8 mouse cellular contexts compared by ENCODE assay signal in genomic region chr16:38090341-38091005, GRCm38 (mm10). TPM values are rescaled to one million over a fixed set of nuclear protein-coding genes. Genes with fewer than 3 reads are reported as not detected.
DNase-seq lines count a peak whose midpoint lies in the region; ATAC-seq and TF ChIP-seq lines count a peak whose summit lies in the region.

No protein-coding gene starts in this region.

- H3K27ac ChIP-seq in heart, embryonic 16.5 days (ENCODE audit: low read length), result peak overlapping the region; percentile 56
- H3K27ac ChIP-seq in liver, embryonic 16.5 days (ENCODE audit: low read length), result peak overlapping the region; percentile 76
- H3K27ac ChIP-seq in stomach, postnatal 0 days (replicated peaks), result 0 out of 2 replicates have a peak overlapping the region, but pooled peaks have one; percentile 20

- H3K9me3 ChIP-seq in heart, embryonic 16.5 days (replicated peaks; ENCODE audit: control insufficient read depth, low read length), result no peaks in the 10 kb centered on the region
- H3K9me3 ChIP-seq in liver, embryonic 16.5 days (replicated peaks; ENCODE audit: control insufficient read depth, low read length), result no peaks in the 10 kb centered on the region
- no peaks in the 10 kb centered on the region for H3K9me3 ChIP-seq in stomach, postnatal 0 days (ENCODE audit: control insufficient read depth, low read length)

- no peak for ATAC-seq in heart, embryonic 16.5 days (replicated peaks; ENCODE audit: extremely low read depth, insufficient read depth, low FRiP score)
- ATAC-seq in liver, embryonic 16.5 days (ENCODE audit: low read depth), result no peak
- ATAC-seq in stomach, postnatal 0 days (ENCODE audit: low FRiP score, low TSS enrichment), result no peak

- peak overlapping the region; percentile 99 for H3K9ac ChIP-seq in heart, embryonic 16.5 days (ENCODE audit: low read length)
- H3K9ac ChIP-seq in liver, embryonic 16.5 days (ENCODE audit: low read depth, low read length), result peak overlapping the region; percentile 91
- peak overlapping the region; percentile 97 for H3K9ac ChIP-seq in stomach, postnatal 0 days (ENCODE audit: low read length)

- H3K4me2 ChIP-seq in heart, embryonic 16.5 days (ENCODE audit: low read depth, low read length), result peak overlapping the region; percentile 71
- peak overlapping the region; percentile 72 for H3K4me2 ChIP-seq in liver, embryonic 16.5 days (ENCODE audit: low read depth, low read length)
- peak overlapping the region; percentile 62 for H3K4me2 ChIP-seq in stomach, postnatal 0 days (replicated peaks; ENCODE audit: low read depth)

- no peak for TF ChIP-seq POLR2A in lung, adult 2 months (IDR thresholded peaks at IDR 0.05; ENCODE audit: borderline replicate concordance, extremely low read depth, low read depth, low read length)

- H3K4me3 ChIP-seq in lung, adult 2 months (replicated peaks; ENCODE audit: extremely low read depth, low read depth, low read length), result peak overlapping the region; percentile 89
- peak overlapping the region; percentile 91 for H3K4me3 ChIP-seq in heart, embryonic 16.5 days (ENCODE audit: low read length)
- H3K4me3 ChIP-seq in liver, embryonic 16.5 days (ENCODE audit: low read depth, low read length), result peak overlapping the region; percentile 76
- H3K4me3 ChIP-seq in stomach, postnatal 0 days (ENCODE audit: low read depth, low read length), result peak overlapping the region; percentile 92

- no peaks in the 10 kb centered on the region for H3K36me3 ChIP-seq in heart, embryonic 16.5 days (ENCODE audit: control insufficient read depth, insufficient read depth)
- H3K36me3 ChIP-seq in liver, embryonic 16.5 days (ENCODE audit: control insufficient read depth, insufficient read depth), result no peaks in the 10 kb centered on the region
- H3K36me3 ChIP-seq in stomach, postnatal 0 days (ENCODE audit: control insufficient read depth, insufficient read depth, low read length), result no peaks in the 10 kb centered on the region

- no peak for TF ChIP-seq CTCF in lung, adult 2 months (IDR thresholded peaks at IDR 0.05; ENCODE audit: insufficient read depth, low read length)
- TF ChIP-seq CTCF in stomach, postnatal 0 days (IDR thresholded peaks at IDR 0.05; ENCODE audit: low read depth), result no peak

- under 1% methylated on average over 17 of the region's 17 CpGs for WGBS in lung, adult 2 months
- 0% methylated on average over 17 of the region's 17 CpGs for WGBS in heart, embryonic 16.5 days
- under 1% methylated on average over 17 of the region's 17 CpGs for WGBS in liver, embryonic 16.5 days (ENCODE audit: insufficient replicate concordance)
- 1% methylated on average over 17 of the region's 17 CpGs for WGBS in stomach, postnatal 0 days

- H3K27me3 ChIP-seq in heart, embryonic 16.5 days (ENCODE audit: control insufficient read depth, insufficient read depth, low read length), result no peaks in the 10 kb centered on the region
- H3K27me3 ChIP-seq in liver, embryonic 16.5 days (ENCODE audit: control insufficient read depth, insufficient read depth, low read depth, low read length), result no peaks in the 10 kb centered on the region
- H3K27me3 ChIP-seq in stomach, postnatal 0 days (ENCODE audit: control insufficient read depth, insufficient read depth, low read length), result no peaks in the 10 kb centered on the region

- no peak for TF ChIP-seq EP300 in stomach, postnatal 0 days (optimal IDR thresholded peaks at IDR 0.05)

- peaks cover 2% of the 10 kb centered on the region for H3K4me1 ChIP-seq in lung, adult 2 months (ENCODE audit: control insufficient read depth, insufficient read depth, low read length)
- peaks cover 27% of the 10 kb centered on the region for H3K4me1 ChIP-seq in heart, embryonic 16.5 days (ENCODE audit: control insufficient read depth, insufficient read depth, low read length)
- peaks cover 24% of the 10 kb centered on the region for H3K4me1 ChIP-seq in liver, embryonic 16.5 days (ENCODE audit: control insufficient read depth, low read depth, low read length)
- no peaks in the 10 kb centered on the region for H3K4me1 ChIP-seq in stomach, postnatal 0 days (replicated peaks; ENCODE audit: control insufficient read depth, insufficient read depth)

- no peak for DNase-seq in lung, adult 2 months
- DNase-seq in lung, adult 18-20 months, result no peak
- DNase-seq in c-Kit-positive CD71-positive TER-119-positive erythroid progenitor cells, embryonic 14.5 days (ENCODE audit: low spot score), result peak; percentile 37
- DNase-seq in stomach, postnatal 0 days (ENCODE audit: low spot score), result peak; percentile 18
- no peak for DNase-seq in spleen, adult 12 weeks (ENCODE audit: low spot score)
- no peak for DNase-seq in right cerebral cortex, postnatal 14 days

RNA-seq across cellular contexts. Expression of gene Gsk3b, which starts 1.7 kb away (rescaled TPM):
- 18.6 and 20.8 TPM in 2 replicates for polyA plus RNA-seq in lung, adult 2 months (2012; rRNA removed)
- polyA plus RNA-seq in heart, embryonic 16.5 days (2015; fragmentation: Nextera tagmentation; extraction: Ambion mirVana), result 33.8 and 37.2 TPM in 2 replicates
- 9.1 and 9.5 TPM in 2 replicates for polyA plus RNA-seq in liver, embryonic 16.5 days (2015; fragmentation: Nextera tagmentation; extraction: Ambion mirVana)
- 28.1 and 28.4 TPM in 2 replicates for polyA plus RNA-seq in stomach, postnatal 0 days (2015; fragmentation: Nextera tagmentation; extraction: Ambion mirVana)

Comparison
In these comparisons a context has a peak if more than half of its experiments do, and no peak if none do; other contexts are left out.
1. DNase-seq: peak in c-Kit-positive CD71-positive TER-119-positive erythroid progenitor cells, embryonic 14.5 days (single experiment) and stomach, postnatal 0 days (single experiment); none in lung, adult 2 months (single experiment), lung, adult 18-20 months (0 of 2), spleen, adult 12 weeks (single experiment) and right cerebral cortex, postnatal 14 days (single experiment).
2. H3K27ac ChIP-seq: peak in every context shown above with its lines; median percentile 76 in liver, embryonic 16.5 days; 56 in heart, embryonic 16.5 days; 20 in stomach, postnatal 0 days.
3. Peak in every context shown above with its lines, with median percentiles within 50 percentile points of each other: H3K4me3 ChIP-seq, H3K4me2 ChIP-seq and H3K9ac ChIP-seq.